Mouse (Mus musculus) ES-Bruce4 (cell line): ENCODE data around the gene Spib.

Experiments
- CTCF ChIP-seq: IDR thresholded peaks from one replicate; pipeline ENCODE4 v1.8.1; 2011; ENCODE audit warnings: low read depth, low read length
- POLR2A ChIP-seq: IDR thresholded peaks from one replicate; pipeline ENCODE4 v1.8.1; 2011; ENCODE audit warnings: low read length; ENCODE audit not compliant: insufficient read depth

GRCm38 (mm10) chr7:44572956-44573484 is 41.1 kb upstream of the Spib start:
- TF ChIP-seq CTCF (no peak), POLR2A (no peak)
